Mouse (Mus musculus): ENCODE measurements around the gene Pbxip1. TPM values are rescaled to one million over a fixed set of nuclear protein-coding genes. Genes with fewer than 3 reads are reported as not detected.

The Pbxip1 gene
- polyA plus RNA-seq, 1 experiment from 2014 or later, result 8.3 TPM

Other genes starting within 250 kb of the Pbxip1 start
- 45.6 and 47.9 TPM in 2 replicates for gene Gba, start 233.8 kb upstream of the Pbxip1 start, polyA plus RNA-seq (2014; fragmentation: Nextera tagmentation; extraction: Ambion mirVana)
- 49.9 and 57.2 TPM in 2 replicates for gene Thbs3, start 221.5 kb upstream of the Pbxip1 start, polyA plus RNA-seq (2014; fragmentation: Nextera tagmentation; extraction: Ambion mirVana)
- gene Mtx1, start 209.6 kb upstream of the Pbxip1 start, polyA plus RNA-seq (2014; fragmentation: Nextera tagmentation; extraction: Ambion mirVana), result 156 and 182 TPM in 2 replicates
- 1.2 and 1.9 TPM in 2 replicates for gene Muc1, start 207.6 kb upstream of the Pbxip1 start, polyA plus RNA-seq (2014; fragmentation: Nextera tagmentation; extraction: Ambion mirVana)
- 197 and 234 TPM in 2 replicates for gene Krtcap2, start 190.7 kb upstream of the Pbxip1 start, polyA plus RNA-seq (2014; fragmentation: Nextera tagmentation; extraction: Ambion mirVana)
- 34.0 and 50.3 TPM in 2 replicates for gene Trim46, start 190.4 kb upstream of the Pbxip1 start, polyA plus RNA-seq (2014; fragmentation: Nextera tagmentation; extraction: Ambion mirVana)
- 91.5 and 112 TPM in 2 replicates for gene Dpm3, start 177.3 kb upstream of the Pbxip1 start, polyA plus RNA-seq (2014; fragmentation: Nextera tagmentation; extraction: Ambion mirVana)
- 32.4 and 38.4 TPM in 2 replicates for gene Slc50a1, start 166.1 kb upstream of the Pbxip1 start, polyA plus RNA-seq (2014; fragmentation: Nextera tagmentation; extraction: Ambion mirVana)
- 10.5 and 11.6 TPM in 2 replicates for gene Efna1, start 155.6 kb upstream of the Pbxip1 start, polyA plus RNA-seq (2014; fragmentation: Nextera tagmentation; extraction: Ambion mirVana)
- gene Efna3, start 113.7 kb upstream of the Pbxip1 start, polyA plus RNA-seq (2014; fragmentation: Nextera tagmentation; extraction: Ambion mirVana), result 30.1 and 42.0 TPM in 2 replicates
- 12.3 and 14.6 TPM in 2 replicates for gene Efna4, start 98.7 kb upstream of the Pbxip1 start, polyA plus RNA-seq (2014; fragmentation: Nextera tagmentation; extraction: Ambion mirVana)
- 13.4 and 19.3 TPM in 2 replicates for gene Adam15, start 86.7 kb upstream of the Pbxip1 start, polyA plus RNA-seq (2014; fragmentation: Nextera tagmentation; extraction: Ambion mirVana)
- 0.08 and 0.15 TPM in 2 replicates for gene Dcst2, start 74.7 kb upstream of the Pbxip1 start, polyA plus RNA-seq (2014; fragmentation: Nextera tagmentation; extraction: Ambion mirVana)
- gene Dcst1, start 71.5 kb upstream of the Pbxip1 start, polyA plus RNA-seq (2014; fragmentation: Nextera tagmentation; extraction: Ambion mirVana), result 0.78 and 0.83 TPM in 2 replicates
- 0.28 and 0.41 TPM in 2 replicates for gene Zbtb7b, start 41.9 kb upstream of the Pbxip1 start, polyA plus RNA-seq (2014; fragmentation: Nextera tagmentation; extraction: Ambion mirVana)
- not detected in 2 replicates for gene Lenep, start 33.9 kb upstream of the Pbxip1 start, polyA plus RNA-seq (2014; fragmentation: Nextera tagmentation; extraction: Ambion mirVana)
- 34.9 and 41.0 TPM in 2 replicates for gene Flad1, start 24.8 kb upstream of the Pbxip1 start, polyA plus RNA-seq (2014; fragmentation: Nextera tagmentation; extraction: Ambion mirVana)
- 200 and 269 TPM in 2 replicates for gene Cks1b, start 18.3 kb upstream of the Pbxip1 start, polyA plus RNA-seq (2014; fragmentation: Nextera tagmentation; extraction: Ambion mirVana)
- 9.9 and 11.8 TPM in 2 replicates for gene Shc1, start 18.3 kb upstream of the Pbxip1 start, polyA plus RNA-seq (2014; fragmentation: Nextera tagmentation; extraction: Ambion mirVana)
- gene Pygo2, start 6.5 kb upstream of the Pbxip1 start, polyA plus RNA-seq (2014; fragmentation: Nextera tagmentation; extraction: Ambion mirVana), result 35.2 and 41.1 TPM in 2 replicates
- gene Pmvk, start 17.8 kb downstream of the Pbxip1 start, polyA plus RNA-seq (2014; fragmentation: Nextera tagmentation; extraction: Ambion mirVana), result 84.4 and 90.2 TPM in 2 replicates
- 4.8 and 6.1 TPM in 2 replicates for gene Kcnn3, start 83.5 kb downstream of the Pbxip1 start, polyA plus RNA-seq (2014; fragmentation: Nextera tagmentation; extraction: Ambion mirVana)